ENCODE assay signal across 25 mouse cellular contexts in the genomic region with DNA sequence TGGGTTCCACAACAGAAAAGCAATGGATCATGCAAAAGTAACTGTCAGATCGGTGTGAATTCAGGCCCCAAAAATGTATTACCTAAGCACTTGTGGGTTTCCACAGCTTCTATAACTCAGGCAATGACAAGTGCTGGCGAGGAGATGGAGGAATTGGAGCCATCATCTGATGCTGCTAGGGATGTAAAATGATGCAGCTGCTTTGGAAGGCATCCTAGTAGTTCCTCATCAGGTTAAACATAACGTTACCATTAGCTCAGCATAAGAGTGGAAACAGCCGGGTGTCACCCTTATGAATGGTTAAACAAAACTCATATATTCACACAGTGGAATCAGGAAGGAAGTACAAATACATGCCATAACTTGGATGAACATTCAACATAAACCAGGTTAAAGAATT. TPM values are rescaled to one million over a fixed set of nuclear protein-coding genes. Genes with fewer than 3 reads are reported as not detected.
DNase-seq lines count a peak whose midpoint lies in the region; ATAC-seq and TF ChIP-seq lines count a peak whose summit lies in the region.
"Had no signal": no experiment of that assay in that cellular context is flagged by ENCODE, and none has a peak within 500 bp of the region (broad histone marks: within the 10 kb centered on the region; RNA-seq: fewer than 3 reads in every experiment).

No protein-coding gene starts in this region.

- H3K4me2 ChIP-seq in heart, embryonic 15.5 days, result no peak overlapping the region
- no peak overlapping the region for H3K4me2 ChIP-seq in stomach, embryonic 15.5 days
- H3K4me2 ChIP-seq: embryonic facial prominence, embryonic 15.5 days; hindbrain, embryonic 12.5 days; limb, embryonic 12.5 days; liver, embryonic 11.5 days had no signal

- WGBS in heart, embryonic 15.5 days, result 63% methylated on average over 4 of the region's 4 CpGs
- WGBS in heart, embryonic 10.5 days, result 79% methylated on average over 4 of the region's 4 CpGs
- 35% methylated on average over 4 of the region's 4 CpGs for WGBS in stomach, embryonic 15.5 days
- WGBS in kidney, adult 2 months, result 73% methylated on average over 4 of the region's 4 CpGs

- H3K27ac ChIP-seq in heart, embryonic 15.5 days, result no peak overlapping the region
- H3K27ac ChIP-seq in heart, embryonic 10.5 days, result no peak overlapping the region
- no peak overlapping the region; the same call in 1 of the 2 replicates for H3K27ac ChIP-seq in stomach, embryonic 15.5 days
- no peak overlapping the region for H3K27ac ChIP-seq in kidney, adult 2 months (ENCODE audit: insufficient read depth, low read depth, low read length)
- H3K27ac ChIP-seq: embryonic facial prominence, embryonic 15.5 days; hindbrain, embryonic 12.5 days; layer of hippocampus, adult 2 months; limb, embryonic 12.5 days; midbrain, embryonic 10.5 days had no signal

- 0 out of 2 replicates have a peak, but pooled peaks have one; percentile 39 for ATAC-seq in heart, embryonic 15.5 days (replicated peaks; ENCODE audit: insufficient number of reproducible peaks, insufficient read depth, low FRiP score, low read depth)
- peak; percentile 66; the same call in 1 of the 2 replicates for ATAC-seq in stomach, embryonic 15.5 days (ENCODE audit: insufficient read depth, low FRiP score, low read depth)
- ATAC-seq: forebrain, postnatal 0 days; liver, postnatal 0 days had no signal

- H3K9ac ChIP-seq in heart, embryonic 15.5 days, result no peak overlapping the region
- H3K9ac ChIP-seq in stomach, embryonic 15.5 days, result no peak overlapping the region
- H3K9ac ChIP-seq: embryonic facial prominence, embryonic 15.5 days; forebrain, postnatal 0 days; hindbrain, embryonic 12.5 days; limb, embryonic 12.5 days; liver, postnatal 0 days had no signal

- H3K4me1 ChIP-seq in heart, embryonic 15.5 days (replicated peaks), result 0 out of 2 replicates have a peak, but pooled peaks cover 6% of the 10 kb centered on the region
- no peaks in the 10 kb centered on the region for H3K4me1 ChIP-seq in heart, embryonic 10.5 days
- H3K4me1 ChIP-seq in stomach, embryonic 15.5 days, result 0 out of 2 replicates have a peak, but pooled peaks cover 6% of the 10 kb centered on the region
- H3K4me1 ChIP-seq in kidney, adult 2 months (ENCODE audit: control insufficient read depth, insufficient read depth, low read length), result no peaks in the 10 kb centered on the region
- H3K4me1 ChIP-seq: hindbrain, embryonic 12.5 days; midbrain, embryonic 10.5 days had no signal

- no peaks in the 10 kb centered on the region for H3K36me3 ChIP-seq in heart, embryonic 15.5 days
- no peaks in the 10 kb centered on the region for H3K36me3 ChIP-seq in heart, embryonic 10.5 days
- no peaks in the 10 kb centered on the region for H3K36me3 ChIP-seq in stomach, embryonic 15.5 days
- no peaks in the 10 kb centered on the region for H3K36me3 ChIP-seq in kidney, adult 2 months (ENCODE audit: control insufficient read depth, insufficient read depth, low read length)
- H3K36me3 ChIP-seq: embryonic facial prominence, embryonic 15.5 days; hindbrain, embryonic 12.5 days; limb, embryonic 12.5 days; midbrain, embryonic 10.5 days had no signal

- no peak for TF ChIP-seq POLR2A in kidney, adult 2 months (IDR thresholded peaks at IDR 0.05; ENCODE audit: low read depth, low read length)

- no peak for DNase-seq in heart, embryonic 10.5 days (ENCODE audit: low spot score)
- peak; percentile 54 for DNase-seq in fibroblast of lung, adult 2 months (ENCODE audit: low read depth)
- peak; percentile 44 for DNase-seq in heart, postnatal 4 days
- DNase-seq in kidney, adult 2 months, result no peak
- DNase-seq in yolk sac, embryonic 10.5 days (ENCODE audit: low spot score), result no peak
- DNase-seq: adrenal gland, postnatal 14 days; cerebellum, adult 8-10 months; cerebellum, postnatal 36 days; embryo, embryonic 11 days; forebrain, postnatal 0 days; gastrocnemius, postnatal 36 days; kidney, postnatal 25 days; liver, postnatal 0 days; lung, postnatal 10 days; thymus, postnatal 14 days had no signal

- no peaks in the 10 kb centered on the region for H3K27me3 ChIP-seq in heart, embryonic 15.5 days
- H3K27me3 ChIP-seq in heart, embryonic 10.5 days (ENCODE audit: insufficient read depth, poor library complexity, severe bottlenecking), result no peaks in the 10 kb centered on the region
- H3K27me3 ChIP-seq in stomach, embryonic 15.5 days (replicated peaks), result no peaks in the 10 kb centered on the region
- no peaks in the 10 kb centered on the region for H3K27me3 ChIP-seq in kidney, adult 2 months (replicated peaks; ENCODE audit: control insufficient read depth, insufficient read depth, low read length)
- H3K27me3 ChIP-seq: embryonic facial prominence, embryonic 15.5 days; hindbrain, embryonic 12.5 days; limb, embryonic 12.5 days had no signal

- H3K9me3 ChIP-seq in heart, embryonic 15.5 days (replicated peaks), result no peaks in the 10 kb centered on the region
- H3K9me3 ChIP-seq in heart, embryonic 10.5 days, result no peaks in the 10 kb centered on the region
- H3K9me3 ChIP-seq in stomach, embryonic 15.5 days, result no peaks in the 10 kb centered on the region
- H3K9me3 ChIP-seq: embryonic facial prominence, embryonic 15.5 days; hindbrain, embryonic 12.5 days; limb, embryonic 12.5 days; midbrain, embryonic 10.5 days had no signal

- H3K4me3 ChIP-seq in heart, embryonic 15.5 days, result no peak overlapping the region
- no peak overlapping the region for H3K4me3 ChIP-seq in heart, embryonic 10.5 days
- H3K4me3 ChIP-seq in stomach, embryonic 15.5 days (replicated peaks), result no peak overlapping the region
- H3K4me3 ChIP-seq in kidney, adult 2 months (ENCODE audit: insufficient read depth, low read depth, low read length), result no peak overlapping the region
- H3K4me3 ChIP-seq: embryonic facial prominence, embryonic 15.5 days; hindbrain, embryonic 12.5 days; layer of hippocampus, adult 2 months; limb, embryonic 12.5 days; midbrain, embryonic 10.5 days had no signal

- TF ChIP-seq CTCF in kidney, adult 2 months (conservative IDR thresholded peaks at IDR 0.05; ENCODE audit: insufficient read depth, insufficient read length, low read depth, low read length), result no peak

RNA-seq across cellular contexts. Expression of a gene that starts 3.4 kb away (rescaled TPM):
- 58.4 and 63.7 TPM in 2 replicates for polyA plus RNA-seq in heart, embryonic 15.5 days (2015; fragmentation: Nextera tagmentation; extraction: Ambion mirVana)
- 0.07 TPM in 1 of 2 replicates, not detected in the other for polyA plus RNA-seq in heart, embryonic 10.5 days (2016; fragmentation: Nextera tagmentation; extraction: Ambion mirVana)
- 100 to 1,000 TPM; 164 to 204 TPM for total RNA-seq in heart, postnatal 4 days (2021)
- 36.5 and 48.9 TPM in 2 replicates for polyA plus RNA-seq in stomach, embryonic 15.5 days (2015; fragmentation: Nextera tagmentation; extraction: Ambion mirVana)
- 9.5 and 9.8 TPM in 2 replicates for polyA plus RNA-seq in kidney, adult 2 months (2012; rRNA removed)
- total RNA-seq: forebrain, postnatal 0 days; layer of hippocampus, adult 2 months; neutrophil, adult 5-6 weeks had no signal
- polyA plus RNA-seq: kidney, embryonic 14.5 days; liver, embryonic 11.5 days; midbrain, embryonic 10.5 days had no signal

Comparison
In these comparisons a context has a peak if more than half of its experiments do, and no peak if none do; other contexts are left out.
1. DNase-seq: peak in fibroblast of lung, adult 2 months (single experiment) and heart, postnatal 4 days (single experiment); none in heart, embryonic 10.5 days (single experiment), kidney, adult 2 months (single experiment) and yolk sac, embryonic 10.5 days (single experiment).